Mouse (Mus musculus): ENCODE results near the gene Lhx8.

DNA sequence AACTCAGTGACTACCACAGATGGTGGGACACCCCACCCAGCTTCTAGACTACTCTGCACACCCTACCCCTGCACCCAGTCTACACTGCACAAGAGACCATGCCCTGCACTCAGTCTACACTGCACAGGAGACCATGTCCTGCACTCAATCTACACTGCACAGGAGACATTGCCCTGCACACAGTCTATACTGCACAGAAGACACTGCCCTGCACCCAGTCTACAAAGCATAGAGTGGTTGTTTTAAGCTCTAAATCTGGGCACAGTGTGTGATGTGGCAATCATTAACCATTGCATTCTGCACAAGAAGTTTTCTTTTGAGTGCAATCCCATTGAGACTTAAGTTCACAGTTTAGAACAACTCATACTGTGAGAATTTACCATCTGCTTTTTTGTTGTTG is 42.2 kb upstream of the Lhx8 start:
- TF ChIP-seq CTCF (IDR thresholded peaks at IDR 0.05; ENCODE audit: borderline replicate concordance, insufficient read depth, low read depth, low read length): no peak
- no peak for TF ChIP-seq POLR2A (IDR thresholded peaks at IDR 0.05; ENCODE audit: borderline replicate concordance, insufficient read depth, low read length)
